Comparison of ENCODE assay signal across 28 mouse cellular contexts in the genomic region with DNA sequence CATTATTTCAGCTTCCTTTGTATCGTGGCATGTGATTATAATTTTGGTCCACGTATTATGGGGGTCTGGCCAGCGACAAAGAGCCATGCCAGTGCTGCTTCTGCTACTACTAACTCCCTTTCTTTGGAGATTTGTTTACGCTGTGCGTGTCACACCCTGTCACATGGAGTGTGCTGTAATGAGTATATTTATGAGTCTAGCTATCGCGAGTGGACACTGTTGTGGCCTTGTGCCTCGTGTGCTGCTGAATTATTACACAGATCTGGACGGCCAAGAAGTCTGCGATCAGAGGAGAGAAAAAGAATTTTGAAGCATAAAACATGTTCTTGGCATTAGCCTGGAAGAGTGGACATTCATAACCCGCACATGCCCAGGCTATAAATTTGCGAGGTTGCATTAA. TPM values are rescaled to one million over a fixed set of nuclear protein-coding genes. Genes with fewer than 3 reads are reported as not detected.
DNase-seq lines count a peak whose midpoint lies in the region; ATAC-seq and TF ChIP-seq lines count a peak whose summit lies in the region.
"Had no signal": no experiment of that assay in that cellular context is flagged by ENCODE, and none has a peak within 500 bp of the region (broad histone marks: within the 10 kb centered on the region; RNA-seq: fewer than 3 reads in every experiment).

No protein-coding gene starts in this region.

- no peaks in the 10 kb centered on the region for H3K9me3 ChIP-seq in kidney, embryonic 14.5 days (ENCODE audit: control insufficient read depth, low read length)
- H3K9me3 ChIP-seq in lung, postnatal 0 days (ENCODE audit: low read length), result no peaks in the 10 kb centered on the region
- no peaks in the 10 kb centered on the region for H3K9me3 ChIP-seq in neural tube, embryonic 14.5 days (ENCODE audit: control insufficient read depth, low read length)
- H3K9me3 ChIP-seq: embryonic facial prominence, embryonic 12.5 days; embryonic facial prominence, embryonic 15.5 days; G1E; heart, embryonic 10.5 days; heart, embryonic 13.5 days had no signal

- ATAC-seq in kidney, embryonic 14.5 days (ENCODE audit: low FRiP score, low TSS enrichment), result no peak
- no peak for ATAC-seq in lung, postnatal 0 days
- ATAC-seq in neural tube, embryonic 14.5 days (ENCODE audit: low read depth), result 0 out of 2 replicates have a peak, but pooled peaks have one; percentile 44
- ATAC-seq: forebrain, embryonic 14.5 days; forebrain, postnatal 0 days had no signal

- no peak for TF ChIP-seq CTCF in lung, postnatal 0 days (IDR thresholded peaks at IDR 0.05)

- TF ChIP-seq EP300 in lung, postnatal 0 days (IDR thresholded peaks at IDR 0.05), result no peak

- DNase-seq in heart, adult 11 months, result peak; percentile 12
- no peak for DNase-seq in heart, adult 18-20 months
- peak; percentile 15 for DNase-seq in kidney, postnatal 10 days
- peak; percentile 10 for DNase-seq in lung, postnatal 10 days
- DNase-seq in lung, postnatal 0 days (ENCODE audit: low spot score), result no peak
- no peak for DNase-seq in cerebellum, adult 18-20 months
- DNase-seq: adrenal gland, adult 8-10 months; adrenal gland, postnatal 36 days; B cell, adult 2 months; cerebellum, adult 2 months; cerebellum, adult 9-11 months; cerebellum, postnatal 25 days; forebrain, postnatal 0 days; gastrocnemius, adult 2 months; gastrocnemius, postnatal 14 days; heart, adult 2 months; heart, postnatal 14 days; heart, postnatal 4 days had no signal

- H3K27me3 ChIP-seq in kidney, embryonic 14.5 days (ENCODE audit: control insufficient read depth, insufficient read depth, low read length), result no peaks in the 10 kb centered on the region
- no peaks in the 10 kb centered on the region for H3K27me3 ChIP-seq in lung, postnatal 0 days (replicated peaks; ENCODE audit: insufficient read depth, low read length)
- no peaks in the 10 kb centered on the region for H3K27me3 ChIP-seq in neural tube, embryonic 14.5 days (ENCODE audit: control insufficient read depth, insufficient read depth, low read length)
- H3K27me3 ChIP-seq: CH12.LX; embryonic facial prominence, embryonic 12.5 days; embryonic facial prominence, embryonic 15.5 days had no signal

- no peaks in the 10 kb centered on the region for H3K36me3 ChIP-seq in kidney, embryonic 14.5 days (ENCODE audit: control insufficient read depth, insufficient read depth, low read length)
- no peaks in the 10 kb centered on the region for H3K36me3 ChIP-seq in lung, postnatal 0 days (ENCODE audit: insufficient read depth, low read length)
- H3K36me3 ChIP-seq in neural tube, embryonic 14.5 days (ENCODE audit: control insufficient read depth, insufficient read depth, low read length), result no peaks in the 10 kb centered on the region
- H3K36me3 ChIP-seq: embryonic facial prominence, embryonic 12.5 days; embryonic facial prominence, embryonic 15.5 days; G1E; heart, embryonic 10.5 days; heart, embryonic 13.5 days had no signal

- H3K4me3 ChIP-seq in kidney, embryonic 14.5 days (ENCODE audit: low read length), result no peak overlapping the region
- no peak overlapping the region for H3K4me3 ChIP-seq in lung, postnatal 0 days (ENCODE audit: low read depth, low read length)
- no peak overlapping the region for H3K4me3 ChIP-seq in neural tube, embryonic 14.5 days (ENCODE audit: low read depth, low read length)
- H3K4me3 ChIP-seq: embryonic facial prominence, embryonic 12.5 days; embryonic facial prominence, embryonic 15.5 days; gastrocnemius, adult 2 months; heart, adult 2 months; heart, embryonic 10.5 days; heart, embryonic 13.5 days had no signal

- no peak overlapping the region for H3K9ac ChIP-seq in kidney, embryonic 14.5 days (ENCODE audit: low read depth, low read length)
- H3K9ac ChIP-seq in lung, postnatal 0 days (replicated peaks; ENCODE audit: low read depth), result no peak overlapping the region
- H3K9ac ChIP-seq in neural tube, embryonic 14.5 days (replicated peaks; ENCODE audit: low read depth, low read length), result no peak overlapping the region
- H3K9ac ChIP-seq: embryonic facial prominence, embryonic 12.5 days; embryonic facial prominence, embryonic 15.5 days; forebrain, postnatal 0 days; heart, embryonic 13.5 days; hindbrain, embryonic 14.5 days had no signal

- WGBS in kidney, embryonic 14.5 days, result 46% methylated on average over 12 of the region's 12 CpGs
- WGBS in lung, postnatal 0 days, result 59% methylated on average over 12 of the region's 12 CpGs
- WGBS in neural tube, embryonic 14.5 days, result 35% methylated on average over 12 of the region's 12 CpGs

- H3K4me1 ChIP-seq in kidney, embryonic 14.5 days (ENCODE audit: control insufficient read depth, insufficient read depth, low read length), result no peaks in the 10 kb centered on the region
- H3K4me1 ChIP-seq in lung, postnatal 0 days (ENCODE audit: insufficient read depth, low read depth, low read length), result no peaks in the 10 kb centered on the region
- H3K4me1 ChIP-seq in neural tube, embryonic 14.5 days (ENCODE audit: control insufficient read depth, insufficient read depth, low read length), result no peaks in the 10 kb centered on the region; the same call in 1 of the 2 replicates
- H3K4me1 ChIP-seq: heart, embryonic 10.5 days; heart, embryonic 13.5 days had no signal

- no peak overlapping the region for H3K27ac ChIP-seq in kidney, embryonic 14.5 days (ENCODE audit: low read depth, low read length)
- H3K27ac ChIP-seq in lung, postnatal 0 days (ENCODE audit: low read length), result no peak overlapping the region
- H3K27ac ChIP-seq in neural tube, embryonic 14.5 days (ENCODE audit: low read depth, low read length), result no peak overlapping the region
- H3K27ac ChIP-seq: embryonic facial prominence, embryonic 12.5 days; embryonic facial prominence, embryonic 15.5 days; gastrocnemius, adult 2 months; heart, adult 2 months; heart, embryonic 10.5 days; heart, embryonic 13.5 days; hindbrain, embryonic 14.5 days had no signal

- no peak overlapping the region for H3K4me2 ChIP-seq in kidney, embryonic 14.5 days (replicated peaks; ENCODE audit: low read depth, low read length)
- H3K4me2 ChIP-seq in lung, postnatal 0 days (replicated peaks; ENCODE audit: low read depth, low read length), result no peak overlapping the region
- no peak overlapping the region for H3K4me2 ChIP-seq in neural tube, embryonic 14.5 days (ENCODE audit: low read depth, low read length)
- H3K4me2 ChIP-seq: embryonic facial prominence, embryonic 12.5 days; embryonic facial prominence, embryonic 15.5 days; heart, embryonic 13.5 days; hindbrain, embryonic 14.5 days had no signal

RNA-seq across cellular contexts. Expression of gene Skap2, which starts 37.7 kb away (rescaled TPM):
- 10 to 100 TPM in 1 of 2 experiments, 1 to 10 TPM in 1; 8.5 to 12.6 TPM for total RNA-seq in heart, adult 18-20 months (2021)
- polyA plus RNA-seq in kidney, embryonic 14.5 days (2014; fragmentation: Nextera tagmentation; extraction: Ambion mirVana), result 29.2 and 33.8 TPM in 2 replicates
- 78.5 and 82.9 TPM in 2 replicates for polyA plus RNA-seq in lung, postnatal 0 days (2015; fragmentation: Nextera tagmentation; extraction: Ambion mirVana)
- 26.1 and 31.5 TPM in 2 replicates for polyA plus RNA-seq in neural tube, embryonic 14.5 days (2014; fragmentation: Nextera tagmentation; extraction: Ambion mirVana)

Comparison
In these comparisons a context has a peak if more than half of its experiments do, and no peak if none do; other contexts are left out.
1. DNase-seq: peak in heart, adult 11 months (single experiment), kidney, postnatal 10 days (single experiment) and lung, postnatal 10 days (single experiment); none in heart, adult 18-20 months (0 of 2), lung, postnatal 0 days (single experiment) and cerebellum, adult 18-20 months (0 of 2).